Mouse (Mus musculus): Measurements from ENCODE around the gene Efna4. TPM values are rescaled to one million over a fixed set of nuclear protein-coding genes. Genes with fewer than 3 reads are reported as not detected.
A peak's percentile ranks its signal among the peaks of the same experiment; 100 is the strongest.

Gene Efna4
- polyA plus RNA-seq, 1 experiment from 2014 or later: 18.1 TPM

DNA sequence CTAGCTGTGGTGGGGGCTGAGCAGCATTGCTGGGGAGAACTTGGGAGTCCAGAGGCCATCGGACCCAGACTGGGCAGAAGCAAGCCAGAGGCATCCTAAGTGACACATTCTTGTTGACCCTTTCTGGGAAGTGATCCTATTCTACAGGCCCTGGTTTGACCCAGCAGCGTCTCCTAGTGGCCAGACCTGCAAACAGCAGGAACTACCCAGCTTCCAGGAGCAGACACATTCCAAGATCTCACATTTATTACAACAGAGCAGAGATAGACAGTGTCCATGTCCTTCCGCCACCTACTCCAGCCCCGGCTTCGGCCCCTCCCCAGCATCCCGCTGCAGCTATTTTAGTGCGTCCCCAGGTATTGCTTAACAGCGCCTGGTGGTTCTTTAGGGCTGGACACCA, 1.6 kb upstream of the Efna4 start:
- H3K36me3 ChIP-seq: peaks cover 6% of the 10 kb centered on the region; the same call in 1 of the 2 replicates
- ATAC-seq: peak; percentile 10; the same call in 1 of the 2 replicates
- H3K9ac ChIP-seq: no peak overlapping the region
- no peaks in the 10 kb centered on the region for H3K27me3 ChIP-seq (replicated peaks)
- H3K4me3 ChIP-seq (replicated peaks): no peak overlapping the region; the same call in 1 of the 2 replicates
- peak overlapping the region; percentile 85 for H3K4me2 ChIP-seq (replicated peaks)
- H3K4me1 ChIP-seq (replicated peaks): peaks cover 40% of the 10 kb centered on the region
- no peaks in the 10 kb centered on the region for H3K9me3 ChIP-seq
- H3K27ac ChIP-seq: 0 out of 2 replicates have a peak overlapping the region, but pooled peaks have one; percentile 36
- WGBS: 24% methylated on average over 8 of the region's 8 CpGs

DNA sequence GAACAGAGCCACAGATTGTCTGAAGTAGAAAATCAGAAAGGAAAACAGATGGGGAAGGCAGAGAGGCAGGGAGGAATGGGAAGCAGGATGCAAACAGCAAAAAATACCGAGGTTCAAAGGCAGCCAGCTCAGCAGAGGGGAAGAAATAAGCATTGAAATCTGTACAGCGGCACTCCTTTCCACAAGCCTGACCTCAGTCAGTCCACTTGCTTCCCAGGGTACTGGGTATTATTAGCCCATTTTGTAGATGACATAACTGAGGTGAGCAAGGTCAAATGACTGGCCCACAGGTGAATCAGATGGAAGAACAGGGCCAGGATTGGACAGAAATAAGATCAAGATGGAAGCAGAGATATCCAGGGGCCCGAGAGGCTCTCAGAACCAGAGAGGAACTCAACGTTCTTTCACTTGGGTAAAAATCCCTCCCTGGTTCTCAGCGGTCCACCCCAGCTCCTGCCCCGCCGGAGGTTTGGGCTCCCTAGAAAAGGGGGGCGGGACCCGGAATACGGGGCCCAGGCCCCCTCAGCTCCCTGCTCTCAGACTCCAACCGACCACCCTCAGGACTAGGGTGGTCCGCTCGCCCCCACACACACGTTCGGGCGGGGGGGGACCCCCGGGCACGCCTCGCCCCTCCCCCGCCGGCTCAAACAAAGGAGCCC, 637 bp downstream of the Efna4 start:
- Histone ChIP-seq H3K36me3 (peaks cover 13% of the 10 kb centered on the region), H3K9me3 (no peaks in the 10 kb centered on the region), H3K4me1 (replicated peaks) (peaks cover 51% of the 10 kb centered on the region), H3K27me3 (replicated peaks) (no peaks in the 10 kb centered on the region), H3K27ac (peak overlapping the region; percentile 93), H3K4me3 (replicated peaks) (peak overlapping the region; percentile 92), H3K9ac (peak overlapping the region; percentile 93), H3K4me2 (replicated peaks) (peak overlapping the region; percentile 85)
- ATAC-seq: no peak; the same call in 1 of the 2 replicates
- WGBS: under 1% methylated on average over 18 of the region's 21 CpGs

DNA sequence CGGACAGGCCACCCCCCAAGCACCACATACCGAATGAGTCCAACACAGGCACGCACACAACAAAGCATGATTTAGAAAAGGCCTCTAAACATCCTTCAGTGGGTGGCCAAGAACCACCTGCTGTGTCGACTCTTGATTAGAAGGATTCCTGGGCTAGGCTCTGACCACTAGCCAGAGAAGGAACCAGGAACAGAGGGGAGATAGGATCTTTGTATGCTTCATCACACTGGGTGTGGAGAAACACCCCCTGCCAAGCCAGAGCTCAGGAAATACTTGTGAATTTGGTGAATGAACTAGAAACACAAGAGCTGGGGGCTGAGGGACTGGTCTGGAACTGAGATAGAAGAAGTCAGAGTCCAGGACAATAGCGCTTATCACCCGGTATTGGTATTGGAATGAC, 1.3 kb downstream of the Efna4 start:
- WGBS: 17% methylated on average over 6 of the region's 6 CpGs
- Histone ChIP-seq H3K27me3 (replicated peaks) (no peaks in the 10 kb centered on the region), H3K36me3 (peaks cover 13% of the 10 kb centered on the region), H3K9ac (peak overlapping the region; percentile 93), H3K4me2 (replicated peaks) (peak overlapping the region; percentile 85), H3K9me3 (no peaks in the 10 kb centered on the region), H3K4me3 (replicated peaks) (peak overlapping the region; percentile 92), H3K4me1 (replicated peaks) (peaks cover 57% of the 10 kb centered on the region), H3K27ac (peak overlapping the region; percentile 93; the same call in 1 of the 2 replicates)
- ATAC-seq: no peak

DNA sequence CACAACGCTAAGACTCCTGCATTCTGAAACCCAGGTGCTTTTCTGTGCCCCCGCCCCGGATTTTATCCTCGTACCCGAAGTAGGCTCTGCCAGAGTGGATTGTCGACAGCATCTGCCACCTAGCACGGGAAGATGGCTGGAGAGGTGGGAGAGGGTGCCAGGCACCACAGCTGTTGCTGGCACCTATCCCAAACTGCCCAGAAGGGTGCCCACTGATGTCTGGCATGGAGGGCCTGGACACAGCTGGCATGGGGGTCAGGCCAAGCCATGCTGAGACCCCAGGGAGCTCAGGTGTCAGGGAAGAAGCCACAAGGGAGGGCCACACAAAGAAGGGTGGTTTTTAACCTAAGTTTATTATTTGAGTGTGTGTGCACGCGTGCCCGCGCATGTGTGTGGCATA, 4.8 kb downstream of the Efna4 start:
- no peaks in the 10 kb centered on the region for H3K9me3 ChIP-seq
- no peak for ATAC-seq
- no peak overlapping the region; the same call in 1 of the 2 replicates for H3K9ac ChIP-seq
- no peaks in the 10 kb centered on the region for H3K27me3 ChIP-seq (replicated peaks)
- H3K36me3 ChIP-seq: peaks cover 13% of the 10 kb centered on the region
- H3K4me3 ChIP-seq (replicated peaks): no peak overlapping the region
- no peak overlapping the region for H3K27ac ChIP-seq
- 65% methylated on average over 11 of the region's 11 CpGs for WGBS
- no peak overlapping the region; the same call in 1 of the 2 replicates for H3K4me2 ChIP-seq (replicated peaks)
- H3K4me1 ChIP-seq (replicated peaks): peaks cover 49% of the 10 kb centered on the region

DNA sequence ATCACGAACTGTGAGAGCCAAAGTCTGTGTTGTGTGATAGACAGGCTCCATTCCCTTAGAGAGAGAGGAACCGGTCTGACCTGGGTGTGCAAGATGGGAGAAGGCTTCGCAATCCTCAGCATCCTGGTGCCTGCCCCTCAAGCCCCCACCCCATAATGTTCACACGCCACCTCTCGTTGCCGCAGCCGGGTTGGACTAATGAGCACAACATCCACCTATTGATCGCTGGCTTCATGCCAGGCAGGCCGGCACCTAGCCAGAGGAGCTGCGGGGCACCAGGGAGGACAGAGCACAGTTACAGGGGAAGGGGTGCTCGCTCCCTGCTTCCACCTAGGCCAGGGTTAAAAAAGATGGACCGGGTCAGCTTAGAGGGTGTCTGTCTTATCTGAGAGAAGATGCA, 5.4 kb downstream of the Efna4 start:
- Histone ChIP-seq H3K9ac (no peak overlapping the region), H3K36me3 (peaks cover 13% of the 10 kb centered on the region), H3K27ac (no peak overlapping the region), H3K4me3 (replicated peaks) (no peak overlapping the region), H3K4me1 (replicated peaks) (peaks cover 49% of the 10 kb centered on the region), H3K9me3 (no peaks in the 10 kb centered on the region), H3K4me2 (replicated peaks) (no peak overlapping the region), H3K27me3 (replicated peaks) (no peaks in the 10 kb centered on the region)
- 40% methylated on average over 12 of the region's 12 CpGs for WGBS
- ATAC-seq: peak; percentile 24

DNA sequence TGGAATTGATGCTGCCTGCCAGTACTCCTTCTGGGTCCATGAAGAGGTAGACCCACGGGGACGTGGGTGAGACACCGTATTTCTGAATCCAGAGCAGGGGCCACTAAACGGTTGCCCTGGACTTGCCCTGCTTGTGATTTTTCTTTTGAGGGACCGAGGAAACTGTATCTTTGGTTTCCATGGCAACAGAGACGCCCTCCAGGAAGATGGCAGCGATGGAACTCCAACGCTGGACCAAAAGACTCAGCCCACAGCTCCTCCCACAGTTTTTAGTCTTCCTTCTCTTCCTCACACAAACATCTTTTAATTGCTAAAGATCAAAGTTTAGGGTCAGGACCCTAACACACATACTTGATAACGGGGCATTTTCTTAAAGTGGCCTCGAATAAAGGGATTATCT, 5.8 kb downstream of the Efna4 start:
- Histone ChIP-seq H3K9me3 (no peaks in the 10 kb centered on the region), H3K4me2 (replicated peaks) (no peak overlapping the region), H3K9ac (no peak overlapping the region), H3K27ac (no peak overlapping the region), H3K36me3 (peaks cover 13% of the 10 kb centered on the region), H3K4me3 (replicated peaks) (no peak overlapping the region), H3K4me1 (replicated peaks) (peaks cover 47% of the 10 kb centered on the region), H3K27me3 (replicated peaks) (no peaks in the 10 kb centered on the region)
- 50% methylated on average over 10 of the region's 10 CpGs for WGBS
- ATAC-seq: no peak

DNA sequence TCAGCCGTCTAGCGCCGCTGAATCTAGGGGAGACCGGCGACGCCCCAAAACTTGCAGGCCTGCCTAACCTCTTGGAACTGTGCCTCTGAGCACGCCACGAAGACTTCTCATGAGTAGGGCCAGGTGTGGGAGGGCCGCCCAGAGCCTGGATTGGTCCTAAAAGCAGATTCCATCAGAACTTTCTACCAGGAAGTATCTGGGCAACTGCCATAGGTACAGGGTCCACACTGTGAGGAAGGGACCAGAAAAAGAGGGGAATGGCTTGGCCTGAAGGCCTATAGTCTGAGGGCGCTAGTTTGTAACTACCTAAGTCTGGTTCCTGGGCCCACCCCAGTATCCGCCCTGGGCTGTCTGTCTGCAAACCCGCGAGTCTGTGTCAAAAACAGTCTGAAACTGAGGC, 6.3 kb downstream of the Efna4 start:
- H3K4me1 ChIP-seq (replicated peaks): peaks cover 43% of the 10 kb centered on the region
- ATAC-seq: peak; percentile 44
- no peak overlapping the region for H3K9ac ChIP-seq
- H3K4me3 ChIP-seq (replicated peaks): no peak overlapping the region
- no peaks in the 10 kb centered on the region for H3K27me3 ChIP-seq (replicated peaks)
- no peak overlapping the region for H3K27ac ChIP-seq
- H3K36me3 ChIP-seq: peaks cover 13% of the 10 kb centered on the region
- WGBS: 61% methylated on average over 13 of the region's 13 CpGs
- no peak overlapping the region for H3K4me2 ChIP-seq (replicated peaks)
- no peaks in the 10 kb centered on the region for H3K9me3 ChIP-seq

DNA sequence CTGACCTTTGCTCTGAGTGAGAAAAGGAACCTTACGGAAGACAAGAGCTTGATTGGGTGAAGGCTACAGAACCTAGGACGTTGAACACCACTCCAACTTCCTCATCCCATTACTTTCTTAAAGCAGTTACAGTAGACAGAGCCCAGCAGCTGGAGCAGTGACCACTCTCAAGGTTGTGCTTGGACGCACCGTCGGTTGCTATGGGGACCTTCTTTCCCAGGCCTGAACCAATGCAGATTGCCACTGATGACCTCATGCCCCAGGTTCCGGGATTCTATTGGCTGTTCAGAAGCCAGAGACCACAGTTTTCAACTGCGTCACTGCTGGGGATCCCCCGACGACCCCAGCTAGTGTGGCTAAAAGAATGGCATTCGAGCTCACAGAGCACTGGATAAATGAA, 6.9 kb downstream of the Efna4 start:
- no peak for ATAC-seq
- 23% methylated on average over 10 of the region's 10 CpGs for WGBS

DNA sequence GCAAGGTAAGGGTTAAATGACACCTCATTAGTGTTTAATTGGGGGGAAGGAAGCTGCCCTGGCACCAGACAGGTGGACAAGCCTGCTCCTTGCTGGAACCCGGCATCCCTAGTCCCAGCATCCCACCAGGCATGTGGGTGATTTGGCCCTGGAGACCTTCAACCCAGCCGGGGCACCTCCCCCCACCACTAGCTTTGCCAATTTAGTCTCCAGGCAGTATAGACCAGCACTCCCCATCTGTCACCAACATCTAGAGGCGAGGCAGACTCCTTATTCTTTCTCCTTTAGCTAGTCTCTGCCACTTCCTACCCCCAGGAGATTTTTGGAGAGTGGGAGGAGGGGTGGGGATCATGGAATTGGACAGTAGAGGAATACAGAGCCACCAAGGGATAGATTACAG, 7.5 kb downstream of the Efna4 start:
- no peak overlapping the region for H3K4me3 ChIP-seq (replicated peaks)
- peaks cover 13% of the 10 kb centered on the region for H3K36me3 ChIP-seq
- H3K27me3 ChIP-seq (replicated peaks): no peaks in the 10 kb centered on the region
- no peaks in the 10 kb centered on the region for H3K9me3 ChIP-seq
- no peak overlapping the region for H3K9ac ChIP-seq
- no peak overlapping the region for H3K4me2 ChIP-seq (replicated peaks)
- ATAC-seq: no peak
- 64% methylated on average over 3 of the region's 3 CpGs for WGBS
- no peak overlapping the region for H3K27ac ChIP-seq
- H3K4me1 ChIP-seq (replicated peaks): peaks cover 38% of the 10 kb centered on the region

More for the DNA sequence above, 6.9 kb downstream of the Efna4 start:
- Histone ChIP-seq H3K9me3 (no peaks in the 10 kb centered on the region), H3K4me1 (replicated peaks) (peaks cover 38% of the 10 kb centered on the region), H3K27me3 (replicated peaks) (no peaks in the 10 kb centered on the region), H3K4me3 (replicated peaks) (no peak overlapping the region), H3K9ac (no peak overlapping the region), H3K27ac (no peak overlapping the region), H3K36me3 (peaks cover 13% of the 10 kb centered on the region), H3K4me2 (replicated peaks) (no peak overlapping the region)

DNA sequence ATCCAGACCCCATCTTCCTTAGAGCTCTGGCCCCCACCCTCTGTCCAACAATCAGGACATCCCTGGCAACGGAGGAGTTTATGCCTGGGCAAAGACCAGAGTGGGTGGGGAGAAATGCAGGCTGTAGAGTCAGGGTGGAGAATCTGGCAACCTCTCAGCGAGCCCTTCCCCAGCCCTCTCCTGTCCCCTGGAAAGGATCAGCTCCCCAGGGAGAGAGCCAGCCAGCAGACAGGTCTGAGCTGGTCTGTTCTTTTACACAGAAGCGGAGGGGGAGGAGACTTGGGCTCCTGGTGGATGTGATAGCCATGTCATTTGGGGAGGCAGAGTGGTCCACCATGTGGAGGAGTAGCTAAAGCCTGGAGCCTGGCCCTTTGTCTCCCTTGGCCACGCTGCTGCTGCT, 9.2 kb downstream of the Efna4 start:
- Histone ChIP-seq H3K4me3 (replicated peaks) (no peak overlapping the region), H3K27ac (no peak overlapping the region), H3K4me2 (replicated peaks) (peak overlapping the region; percentile 28; the same call in 1 of the 2 replicates), H3K9ac (no peak overlapping the region), H3K9me3 (no peaks in the 10 kb centered on the region), H3K4me1 (replicated peaks) (peaks cover 38% of the 10 kb centered on the region), H3K36me3 (no peaks in the 10 kb centered on the region), H3K27me3 (replicated peaks) (no peaks in the 10 kb centered on the region)
- 11% methylated on average over 4 of the region's 4 CpGs for WGBS
- ATAC-seq: peak; percentile 37

DNA sequence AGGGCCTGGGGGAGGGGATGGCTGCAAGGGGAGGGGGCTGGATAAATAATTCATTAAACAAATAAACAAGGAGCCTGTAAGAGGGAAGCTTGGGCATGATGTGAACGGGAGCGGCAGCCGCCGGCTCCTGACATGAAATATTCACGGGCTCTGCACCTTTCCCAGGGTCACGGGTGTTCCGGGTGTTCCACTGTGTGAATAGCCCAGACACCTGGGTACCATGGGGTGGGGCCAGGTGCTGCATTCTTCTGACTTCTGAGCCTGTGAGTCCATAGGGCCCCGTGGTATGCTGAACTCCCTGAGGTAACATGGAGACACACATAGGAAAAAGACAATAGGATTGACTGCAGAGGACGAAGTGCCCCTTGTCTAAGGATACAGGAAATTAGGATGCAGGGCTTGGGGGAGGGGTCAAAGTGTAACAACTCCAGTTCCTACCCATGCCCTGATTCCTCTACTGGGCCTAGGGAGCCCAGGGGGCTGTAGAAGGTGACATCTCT, 10.4 kb downstream of the Efna4 start:
- H3K4me1 ChIP-seq (replicated peaks): peaks cover 29% of the 10 kb centered on the region
- no peak overlapping the region for H3K4me2 ChIP-seq (replicated peaks)
- 39% methylated on average over 9 of the region's 9 CpGs for WGBS
- no peak overlapping the region for H3K27ac ChIP-seq
- no peak overlapping the region for H3K9ac ChIP-seq
- H3K36me3 ChIP-seq: no peaks in the 10 kb centered on the region
- 0 out of 2 replicates have a peak, but pooled peaks cover 2% of the 10 kb centered on the region for H3K27me3 ChIP-seq (replicated peaks)
- no peak overlapping the region for H3K4me3 ChIP-seq (replicated peaks)
- H3K9me3 ChIP-seq: no peaks in the 10 kb centered on the region
- ATAC-seq: no peak

DNA sequence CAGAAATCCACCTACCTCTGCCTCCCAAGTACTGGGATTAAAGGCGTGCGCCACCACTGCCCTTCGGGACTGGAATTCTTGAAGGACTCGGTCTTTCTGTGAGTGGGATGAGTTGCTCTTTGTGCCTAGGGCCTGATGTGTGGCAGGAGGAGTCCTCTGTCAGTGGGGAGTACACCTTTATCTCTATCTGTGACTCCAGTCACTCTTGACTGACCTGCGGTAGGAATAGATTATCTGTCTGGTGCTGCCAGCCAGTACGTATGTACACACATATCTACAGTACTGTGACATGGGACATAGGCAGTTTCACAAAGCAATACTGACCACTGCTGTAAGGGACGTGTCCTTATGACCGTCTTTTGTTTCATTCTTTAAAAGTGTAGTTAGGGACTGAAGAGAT, 11.9 kb downstream of the Efna4 start:
- H3K27me3 ChIP-seq (replicated peaks): peaks cover 14% of the 10 kb centered on the region; the same call in 1 of the 2 replicates
- H3K9me3 ChIP-seq: no peaks in the 10 kb centered on the region
- H3K9ac ChIP-seq: no peak overlapping the region
- peaks cover 31% of the 10 kb centered on the region for H3K4me1 ChIP-seq (replicated peaks)
- H3K4me2 ChIP-seq (replicated peaks): no peak overlapping the region
- H3K36me3 ChIP-seq: no peaks in the 10 kb centered on the region
- 94% methylated on average over 8 of the region's 8 CpGs for WGBS
- H3K27ac ChIP-seq: no peak overlapping the region
- ATAC-seq: no peak
- H3K4me3 ChIP-seq (replicated peaks): no peak overlapping the region

Data from intestine, embryonic 15.5 days (tissue).